Mouse (Mus musculus): ENCODE data around the gene Cx3cr1. TPM values are rescaled to one million over a fixed set of nuclear protein-coding genes. Genes with fewer than 3 reads are reported as not detected.
"Not testable (repeated sequence)": the region's sequence is repeated elsewhere in the genome, so short reads cannot be mapped to it uniquely, and the experiment has no call there.

Gene Cx3cr1
- polyA plus RNA-seq, 1 experiment from 2014 or later, result 7.5 TPM

- H3K27ac ChIP-seq, result peak overlapping the region; percentile 96
- H3K9me3 ChIP-seq (replicated peaks), result no peaks in the 10 kb centered on the region
- 48% methylated on average over 10 of the region's 10 CpGs for WGBS
- H3K36me3 ChIP-seq, result peaks cover 1% of the 10 kb centered on the region; the same call in 1 of the 2 replicates
- H3K4me2 ChIP-seq, result peak overlapping the region; percentile 53
- ATAC-seq (replicated peaks; ENCODE audit: insufficient number of reproducible peaks, insufficient read depth, low FRiP score, low read depth), result no peak
- H3K9ac ChIP-seq, result peak overlapping the region; percentile 39; the same call in 1 of the 2 replicates
- H3K4me3 ChIP-seq, result no peak overlapping the region; the same call in 1 of the 2 replicates
- no peaks in the 10 kb centered on the region for H3K27me3 ChIP-seq
- H3K4me1 ChIP-seq (replicated peaks), result peaks cover 56% of the 10 kb centered on the region
Measured at GRCm38 (mm10) chr9:120024171-120024570, 45.5 kb downstream of the Cx3cr1 start.

DNA sequence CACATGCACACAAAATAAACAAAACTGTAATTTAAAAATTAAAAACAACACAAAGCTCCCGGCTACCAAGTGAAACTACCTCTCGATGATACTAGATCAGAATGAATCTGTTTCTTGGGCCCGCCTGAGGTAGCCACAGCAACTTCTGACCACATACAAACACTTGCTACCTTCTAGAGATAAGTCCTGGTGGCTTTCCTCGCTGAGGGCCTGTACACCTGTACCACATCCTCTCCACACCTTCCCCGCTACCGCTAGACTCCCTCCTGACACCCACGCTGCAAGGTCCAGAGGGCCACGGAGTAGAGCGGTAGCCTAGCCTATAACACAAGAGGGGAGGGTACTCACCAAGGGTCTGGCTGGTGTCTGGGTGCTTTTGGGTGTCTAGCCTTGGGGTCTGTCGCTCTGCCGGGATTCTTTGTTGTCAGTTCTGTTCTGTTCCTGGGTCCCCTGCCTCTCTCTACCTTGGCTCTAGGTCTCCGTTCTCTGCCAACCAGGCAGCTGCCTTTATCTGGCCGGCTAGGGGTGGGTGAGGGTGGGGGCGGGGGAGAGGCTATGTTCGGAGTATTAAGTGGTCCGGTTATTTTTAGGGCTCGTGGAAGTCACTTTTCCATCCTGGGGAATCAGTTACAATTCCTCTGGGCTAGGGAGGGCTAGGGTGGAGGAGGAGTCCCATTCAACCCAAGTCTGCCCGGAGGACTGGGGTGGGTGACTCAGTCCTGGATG is 46.4 kb downstream of the Cx3cr1 start, which contains the start of gene Xirp1:
Gene Xirp1 (minus strand): TSS at position 513 of the 726 bp plus-strand sequence.
- Histone ChIP-seq H3K4me1 (replicated peaks) (peaks cover 64% of the 10 kb centered on the region), H3K9ac (peak within 1 kb of the TSS; percentile 78), H3K36me3 (peaks cover 10% of the 10 kb centered on the region), H3K9me3 (replicated peaks) (no peaks in the 10 kb centered on the region), H3K27ac (peak within 1 kb of the TSS; percentile 96), H3K4me3 (peak within 1 kb of the TSS; percentile 65), H3K4me2 (peak within 1 kb of the TSS; percentile 63), H3K27me3 (no peaks in the 10 kb centered on the region)
- peak; percentile 59 for ATAC-seq (replicated peaks; ENCODE audit: insufficient number of reproducible peaks, insufficient read depth, low FRiP score, low read depth)
- 44% methylated on average over 18 of the region's 18 CpGs for WGBS

DNA sequence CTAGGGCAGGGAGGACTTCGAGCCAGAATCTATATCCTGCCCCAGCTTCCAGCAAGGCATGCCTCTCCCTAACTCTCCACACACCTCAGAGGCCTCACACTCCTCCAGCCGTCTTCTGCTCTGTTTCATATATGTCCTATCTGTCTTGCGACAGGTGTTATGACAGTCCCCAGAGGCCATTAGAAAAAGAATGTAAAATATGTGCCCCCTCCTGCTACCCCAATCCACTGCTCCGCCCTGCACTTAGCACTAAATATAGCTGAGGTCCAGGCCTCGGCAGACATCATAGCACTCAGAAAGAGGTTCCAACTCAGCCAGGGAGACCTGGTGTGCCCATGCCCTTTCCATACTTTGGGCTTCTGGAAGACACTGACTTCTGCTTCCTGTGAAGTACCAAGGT is 48.5 kb downstream of the Cx3cr1 start:
- Histone ChIP-seq H3K27ac (peak overlapping the region; percentile 96), H3K4me2 (peak overlapping the region; percentile 63), H3K9me3 (replicated peaks) (no peaks in the 10 kb centered on the region), H3K4me1 (replicated peaks) (peaks cover 69% of the 10 kb centered on the region), H3K9ac (peak overlapping the region; percentile 78), H3K27me3 (no peaks in the 10 kb centered on the region), H3K4me3 (peak overlapping the region; percentile 65), H3K36me3 (peaks cover 30% of the 10 kb centered on the region)
- 25% methylated on average over 5 of the region's 5 CpGs for WGBS
- peak; percentile 77 for ATAC-seq (replicated peaks; ENCODE audit: insufficient number of reproducible peaks, insufficient read depth, low FRiP score, low read depth)

DNA sequence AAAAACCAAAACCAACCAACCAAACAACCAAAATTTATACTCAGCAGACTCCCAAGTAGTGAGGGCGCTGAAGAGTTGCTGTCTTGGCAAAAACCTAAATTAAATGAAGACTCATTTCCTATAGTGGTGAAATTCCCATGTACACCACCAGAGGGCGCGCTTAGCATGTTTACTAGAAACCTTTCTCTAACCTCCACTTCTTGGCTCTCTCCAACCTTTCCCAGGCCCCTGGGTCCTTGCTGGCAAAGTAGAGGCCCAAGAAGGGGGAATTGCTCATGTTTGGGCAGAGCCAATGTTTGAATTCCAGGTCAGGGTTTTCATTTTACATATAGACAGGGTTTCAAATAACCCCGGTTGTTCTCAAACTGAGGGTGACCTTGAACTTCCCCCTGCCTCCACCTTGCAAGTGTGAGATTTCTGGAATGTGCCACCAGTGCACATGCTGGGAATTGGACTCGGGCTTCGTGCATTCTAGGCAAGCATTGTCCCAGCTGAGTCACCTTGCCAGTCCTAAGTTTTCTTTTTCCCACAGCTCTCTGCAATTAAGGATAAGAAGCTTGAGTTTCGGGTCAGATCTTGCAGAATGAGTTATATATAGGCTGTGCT is 49.3 kb downstream of the Cx3cr1 start:
- WGBS, result 23% methylated on average over 7 of the region's 7 CpGs
- Histone ChIP-seq H3K36me3 (peaks cover 38% of the 10 kb centered on the region), H3K4me3 (peak overlapping the region; percentile 35), H3K9ac (peak overlapping the region; percentile 49), H3K4me1 (replicated peaks) (peaks cover 67% of the 10 kb centered on the region), H3K27me3 (no peaks in the 10 kb centered on the region), H3K9me3 (replicated peaks) (no peaks in the 10 kb centered on the region), H3K27ac (peak overlapping the region; percentile 96), H3K4me2 (peak overlapping the region; percentile 63)
- ATAC-seq (replicated peaks; ENCODE audit: insufficient number of reproducible peaks, insufficient read depth, low FRiP score, low read depth), result no peak

DNA sequence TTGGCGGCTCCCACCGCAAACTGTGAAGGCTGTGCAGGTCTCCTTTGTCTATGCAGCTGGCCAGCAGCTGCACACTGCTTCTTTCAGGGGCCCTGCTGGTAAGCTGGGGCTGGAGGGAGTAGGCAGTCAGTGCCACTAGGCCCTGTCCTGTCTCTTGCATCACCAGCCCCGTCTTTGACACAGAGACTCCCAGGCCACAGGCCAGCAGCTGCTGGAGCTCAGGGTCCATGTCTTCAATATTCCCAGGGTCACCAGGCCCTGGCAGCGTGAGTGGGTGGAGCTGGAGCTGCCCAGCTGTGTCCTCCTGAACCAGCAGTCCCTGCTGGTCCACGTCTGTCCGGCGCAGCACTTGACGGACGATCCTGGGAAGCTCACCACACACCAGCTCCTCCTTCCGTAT is 52.7 kb downstream of the Cx3cr1 start:
- peaks cover 83% of the 10 kb centered on the region for H3K4me1 ChIP-seq (replicated peaks)
- no peak overlapping the region for H3K9ac ChIP-seq
- H3K4me2 ChIP-seq, result no peak overlapping the region
- H3K27ac ChIP-seq, result no peak overlapping the region
- H3K27me3 ChIP-seq, result no peaks in the 10 kb centered on the region
- peaks cover 65% of the 10 kb centered on the region for H3K36me3 ChIP-seq
- no peak overlapping the region for H3K4me3 ChIP-seq
- WGBS, result 65% methylated on average over 10 of the region's 10 CpGs
- H3K9me3 ChIP-seq (replicated peaks), result no peaks in the 10 kb centered on the region
- no peak for ATAC-seq (replicated peaks; ENCODE audit: insufficient number of reproducible peaks, insufficient read depth, low FRiP score, low read depth)

DNA sequence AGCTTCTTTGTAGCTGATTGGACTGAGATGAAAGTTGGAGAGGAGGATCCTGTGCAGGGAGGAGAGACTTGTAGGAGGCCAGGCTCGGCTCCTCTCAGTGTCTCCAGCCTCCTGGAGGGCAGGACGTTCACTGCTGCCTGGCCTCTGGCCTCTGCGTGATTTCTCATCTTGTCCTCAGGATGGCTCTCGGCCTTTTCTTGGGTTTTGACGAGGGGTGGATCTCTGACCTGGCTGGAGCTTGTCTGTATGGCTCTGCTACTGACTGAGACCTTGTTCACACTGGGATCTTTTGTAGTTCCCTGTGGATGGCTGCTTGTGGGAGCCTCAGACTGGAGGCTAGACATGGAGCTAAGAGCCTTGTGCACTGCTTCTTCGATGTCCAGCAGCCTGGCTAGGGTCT is 54.9 kb downstream of the Cx3cr1 start:
- Histone ChIP-seq H3K9me3 (replicated peaks) (no peaks in the 10 kb centered on the region), H3K27me3 (no peaks in the 10 kb centered on the region), H3K4me1 (replicated peaks) (peaks cover 87% of the 10 kb centered on the region), H3K4me3 (no peak overlapping the region), H3K4me2 (no peak overlapping the region), H3K9ac (0 out of 2 replicates have a peak overlapping the region, but pooled peaks have one; percentile 13), H3K36me3 (peaks cover 65% of the 10 kb centered on the region), H3K27ac (0 out of 2 replicates have a peak overlapping the region, but pooled peaks have one; percentile 5)
- WGBS, result 58% methylated on average over 6 of the region's 6 CpGs
- no peak for ATAC-seq (replicated peaks; ENCODE audit: insufficient number of reproducible peaks, insufficient read depth, low FRiP score, low read depth)

GRCm38 (mm10) chr9:120013251-120013820 is 56.3 kb downstream of the Cx3cr1 start:
- Histone ChIP-seq H3K4me3 (no peak overlapping the region), H3K27ac (peak overlapping the region; percentile 97), H3K27me3 (no peaks in the 10 kb centered on the region), H3K9ac (no peak overlapping the region), H3K4me2 (no peak overlapping the region), H3K4me1 (replicated peaks) (peaks cover 74% of the 10 kb centered on the region), H3K36me3 (peaks cover 55% of the 10 kb centered on the region), H3K9me3 (replicated peaks) (no peaks in the 10 kb centered on the region)
- WGBS, result 57% methylated on average over 11 of the region's 11 CpGs
- ATAC-seq (replicated peaks; ENCODE audit: insufficient number of reproducible peaks, insufficient read depth, low FRiP score, low read depth), result no peak

DNA sequence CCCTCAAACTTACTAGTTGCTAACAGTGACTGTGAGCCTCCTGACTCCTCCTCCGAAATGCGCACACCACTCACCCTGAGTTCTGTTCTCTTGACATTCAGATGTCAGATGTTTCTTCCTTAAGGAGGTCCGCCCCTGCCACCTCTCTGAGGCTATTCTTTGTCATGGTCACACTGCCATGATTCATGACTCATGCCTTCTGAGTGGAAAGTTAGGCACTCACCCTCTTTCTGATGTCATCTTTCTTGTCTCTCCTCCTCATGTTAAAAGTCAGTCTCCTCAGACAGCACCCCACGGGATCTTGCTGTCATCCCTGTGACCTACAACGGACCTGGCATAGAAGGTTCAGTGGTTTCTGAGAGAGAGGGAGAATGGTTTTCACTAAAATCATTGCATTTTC is 56.9 kb downstream of the Cx3cr1 start:
- peaks cover 68% of the 10 kb centered on the region for H3K4me1 ChIP-seq (replicated peaks)
- no peak overlapping the region for H3K4me3 ChIP-seq

DNA sequence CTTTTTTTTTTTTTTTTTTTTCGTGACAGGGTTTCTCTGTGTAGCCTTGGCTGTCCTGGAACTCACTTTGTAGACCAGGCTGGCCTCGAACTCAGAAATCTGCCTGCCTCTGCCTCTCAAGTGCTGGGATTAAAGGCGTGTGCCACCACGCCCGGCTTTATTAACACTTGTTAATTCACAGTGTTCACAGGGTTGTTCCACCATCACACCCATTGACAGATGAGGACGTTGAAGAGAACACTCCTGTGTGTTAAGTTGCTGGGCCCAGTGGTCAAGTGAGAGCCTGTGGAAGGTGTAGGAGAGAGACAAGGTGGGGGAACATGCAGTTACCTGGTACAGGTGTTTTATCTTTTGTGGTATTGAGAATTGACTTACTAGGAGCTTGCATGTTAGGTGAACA is 57.5 kb downstream of the Cx3cr1 start:
- not testable (repeated sequence) for H3K9me3 ChIP-seq (replicated peaks); H3K27me3 ChIP-seq; ATAC-seq (replicated peaks; ENCODE audit: insufficient number of reproducible peaks, insufficient read depth, low FRiP score, low read depth); H3K9ac ChIP-seq; H3K4me3 ChIP-seq; H3K4me2 ChIP-seq
- WGBS, result 68% methylated on average over 6 of the region's 6 CpGs
- Histone ChIP-seq H3K4me1 (replicated peaks) (peaks cover 62% of the 10 kb centered on the region), H3K27ac (peak overlapping the region; percentile 97), H3K36me3 (peaks cover 44% of the 10 kb centered on the region)

More for the DNA sequence above, 56.9 kb downstream of the Cx3cr1 start:
- Histone ChIP-seq H3K9me3 (replicated peaks) (no peaks in the 10 kb centered on the region), H3K36me3 (peaks cover 50% of the 10 kb centered on the region), H3K27me3 (no peaks in the 10 kb centered on the region), H3K9ac (no peak overlapping the region), H3K27ac (peak overlapping the region; percentile 97), H3K4me2 (no peak overlapping the region)
- no peak for ATAC-seq (replicated peaks; ENCODE audit: insufficient number of reproducible peaks, insufficient read depth, low FRiP score, low read depth)
- 73% methylated on average over 5 of the region's 5 CpGs for WGBS

GRCm38 (mm10) chr9:120011533-120011932 is 58.1 kb downstream of the Cx3cr1 start:
- peak overlapping the region; percentile 89 for H3K4me2 ChIP-seq
- H3K27me3 ChIP-seq, result no peaks in the 10 kb centered on the region
- H3K4me1 ChIP-seq (replicated peaks), result peaks cover 56% of the 10 kb centered on the region
- WGBS, result 1% methylated on average over 10 of the region's 10 CpGs
- H3K27ac ChIP-seq, result peak overlapping the region; percentile 97
- ATAC-seq (replicated peaks; ENCODE audit: insufficient number of reproducible peaks, insufficient read depth, low FRiP score, low read depth), result peak; percentile 63
- H3K9me3 ChIP-seq (replicated peaks), result no peaks in the 10 kb centered on the region
- peaks cover 38% of the 10 kb centered on the region for H3K36me3 ChIP-seq
- H3K9ac ChIP-seq, result peak overlapping the region; percentile 38; the same call in 1 of the 2 replicates
- peak overlapping the region; percentile 44 for H3K4me3 ChIP-seq

DNA sequence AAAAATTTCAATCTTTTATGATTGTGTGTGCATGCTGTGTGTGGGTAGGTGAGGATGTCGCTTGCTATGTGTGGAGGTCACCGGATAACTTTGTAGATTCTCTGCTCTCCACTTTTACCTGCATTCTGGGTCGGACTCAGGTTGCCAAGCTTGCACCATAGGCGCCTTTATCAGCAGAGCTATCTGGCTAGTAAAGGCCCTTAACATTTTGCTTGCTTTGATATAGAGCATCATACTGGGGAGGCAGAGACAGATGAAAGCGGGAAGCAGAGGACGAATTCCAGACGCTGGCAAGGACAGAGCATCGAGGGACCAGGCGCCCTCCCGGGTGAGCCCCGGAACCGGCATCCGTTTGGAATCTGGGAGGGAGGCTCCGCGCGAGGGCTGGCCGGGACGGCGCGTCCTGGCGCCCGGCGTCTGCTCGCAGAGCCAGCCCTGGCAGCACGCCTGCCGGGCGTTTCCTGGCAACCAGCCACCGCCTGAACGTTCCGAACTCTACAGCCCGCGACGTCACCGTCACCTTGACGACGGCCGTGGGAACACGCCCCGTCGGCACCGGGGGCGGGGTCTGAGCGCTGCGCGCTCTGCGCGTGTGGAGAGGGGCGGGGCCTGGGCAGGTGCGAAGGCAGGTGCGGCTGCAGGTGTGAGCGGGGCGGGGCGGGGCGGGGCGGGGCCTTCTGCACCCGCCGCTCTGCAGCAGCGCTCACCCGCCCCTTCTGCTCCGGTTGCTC is 58.7 kb downstream of the Cx3cr1 start:
- H3K9me3 ChIP-seq (replicated peaks), result no peaks in the 10 kb centered on the region
- H3K36me3 ChIP-seq, result peaks cover 32% of the 10 kb centered on the region
- peak overlapping the region; percentile 89 for H3K4me2 ChIP-seq
- ATAC-seq (replicated peaks; ENCODE audit: insufficient number of reproducible peaks, insufficient read depth, low FRiP score, low read depth), result peak; percentile 91
- peaks cover 50% of the 10 kb centered on the region for H3K4me1 ChIP-seq (replicated peaks)
- peak overlapping the region; percentile 97 for H3K27ac ChIP-seq
- WGBS, result 1% methylated on average over 60 of the region's 60 CpGs
- H3K4me3 ChIP-seq, result peak overlapping the region; percentile 44
- H3K27me3 ChIP-seq, result no peaks in the 10 kb centered on the region
- H3K9ac ChIP-seq, result peak overlapping the region; percentile 38; the same call in 1 of the 2 replicates
